Mouse (Mus musculus) urinary bladder, postnatal 0 days (tissue): ENCODE measurements around the gene Kcnh8. TPM values are rescaled to one million over a fixed set of nuclear protein-coding genes. Genes with fewer than 3 reads are reported as not detected.

ENCODE experiments used
- polyA plus RNA-seq: library from polyadenylated mRNA; unstranded; fragments of >200 nt; fragmentation: Nextera tagmentation; extraction: Ambion mirVana; gene quantifications from 2 replicates; pipeline ENCODE4 v1.2.1, GENCODE M21; 2015

Kcnh8 gene
- 0.06 and 0.07 TPM in 2 replicates for polyA plus RNA-seq

DNA sequence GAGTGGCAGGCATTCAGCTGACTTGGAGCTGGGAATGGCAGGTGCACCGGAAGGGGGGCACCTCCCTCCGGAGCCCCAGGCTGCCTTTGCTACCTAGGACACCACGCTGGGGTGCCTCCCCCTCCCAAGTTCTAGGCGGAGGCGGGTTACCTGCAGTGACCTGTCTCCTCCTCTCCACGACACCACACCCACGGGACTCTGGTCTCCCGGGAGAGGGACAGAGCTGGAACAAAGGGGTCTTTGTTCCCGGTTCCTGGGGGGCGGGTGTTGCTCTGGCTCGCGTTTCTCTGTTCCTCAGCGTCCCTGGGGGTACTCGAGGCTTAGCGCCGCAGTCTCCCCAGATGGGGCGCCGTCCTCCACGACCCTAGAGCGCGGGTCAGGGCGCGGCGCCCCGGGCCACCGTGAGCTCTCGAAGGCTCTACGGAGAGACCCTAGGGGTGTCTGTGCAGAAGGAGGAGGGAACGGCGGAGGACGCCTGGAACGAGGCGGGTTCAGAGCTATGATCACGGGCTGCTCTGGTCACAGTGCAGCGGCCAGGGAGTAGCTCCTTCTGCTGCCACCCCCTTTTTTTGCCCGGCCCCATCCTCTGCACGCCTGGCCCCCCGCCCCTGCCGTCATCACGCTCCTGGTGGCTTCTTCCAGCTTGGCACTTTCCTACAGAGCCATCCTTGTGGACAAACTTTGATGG lies at the start of gene Kcnh8:
Gene Kcnh8, plus strand, starts transcription at position 617 of the 688 bp plus-strand sequence.

